Mouse (Mus musculus) central nervous system, embryonic 14 days (tissue): ENCODE measurements around the gene Bak1. TPM values are rescaled to one million over a fixed set of nuclear protein-coding genes. Genes with fewer than 3 reads are reported as not detected.

Experiments used
- polyA plus RNA-seq: library from polyadenylated mRNA; depleted of rRNA; stranded (reverse); fragments of >200 nt; gene quantifications from 2 replicates; pipeline ENCODE4 v1.2.3, GENCODE M21; 2012; rRNA removed

Bak1 gene
- polyA plus RNA-seq = 26.3 and 33.4 TPM in 2 replicates

GRCm38 (mm10) chr17:27028909-27029308 is at the start of gene Bak1:
Bak1 (minus strand) TSS chr17:27029009.

DNA sequence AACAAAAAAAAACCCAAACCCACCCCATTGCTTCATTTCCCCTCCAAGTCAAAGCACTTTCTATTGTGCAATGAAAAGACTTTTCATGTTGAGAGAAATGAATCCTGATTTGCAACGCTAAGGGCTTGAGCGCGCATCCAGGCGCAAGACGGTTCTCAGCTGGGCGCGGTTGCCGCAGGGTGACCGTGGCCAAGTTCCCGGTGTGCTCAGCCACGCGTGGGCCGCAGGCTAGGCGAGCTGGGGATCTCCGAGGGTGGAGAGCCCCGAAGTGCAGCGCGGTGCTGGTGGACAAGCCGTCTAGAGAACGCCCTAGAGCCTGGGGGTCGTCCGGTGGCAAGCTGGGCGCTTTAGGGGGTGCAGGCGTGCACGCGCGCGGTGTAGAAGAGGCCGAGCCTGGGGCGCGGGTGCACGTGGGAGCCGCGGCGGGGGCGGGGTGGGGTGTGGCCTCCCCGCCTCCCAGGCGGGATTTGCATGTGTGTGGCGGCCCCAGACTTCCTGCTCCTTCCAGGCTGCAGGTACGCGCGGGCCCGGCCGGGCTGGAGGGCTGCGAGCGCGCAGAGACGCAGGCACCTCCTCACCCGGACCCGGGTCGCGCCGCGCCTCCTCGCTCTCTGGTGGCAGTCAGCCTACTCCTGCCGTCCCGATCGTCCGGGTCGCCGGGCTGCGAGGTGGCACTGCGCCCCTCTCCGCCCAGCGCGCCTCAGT is 28.2 kb upstream of the Bak1 start, which contains the start of gene Itpr3:
Itpr3 (plus strand) TSS at position 493 of the 705 bp plus-strand sequence.

DNA sequence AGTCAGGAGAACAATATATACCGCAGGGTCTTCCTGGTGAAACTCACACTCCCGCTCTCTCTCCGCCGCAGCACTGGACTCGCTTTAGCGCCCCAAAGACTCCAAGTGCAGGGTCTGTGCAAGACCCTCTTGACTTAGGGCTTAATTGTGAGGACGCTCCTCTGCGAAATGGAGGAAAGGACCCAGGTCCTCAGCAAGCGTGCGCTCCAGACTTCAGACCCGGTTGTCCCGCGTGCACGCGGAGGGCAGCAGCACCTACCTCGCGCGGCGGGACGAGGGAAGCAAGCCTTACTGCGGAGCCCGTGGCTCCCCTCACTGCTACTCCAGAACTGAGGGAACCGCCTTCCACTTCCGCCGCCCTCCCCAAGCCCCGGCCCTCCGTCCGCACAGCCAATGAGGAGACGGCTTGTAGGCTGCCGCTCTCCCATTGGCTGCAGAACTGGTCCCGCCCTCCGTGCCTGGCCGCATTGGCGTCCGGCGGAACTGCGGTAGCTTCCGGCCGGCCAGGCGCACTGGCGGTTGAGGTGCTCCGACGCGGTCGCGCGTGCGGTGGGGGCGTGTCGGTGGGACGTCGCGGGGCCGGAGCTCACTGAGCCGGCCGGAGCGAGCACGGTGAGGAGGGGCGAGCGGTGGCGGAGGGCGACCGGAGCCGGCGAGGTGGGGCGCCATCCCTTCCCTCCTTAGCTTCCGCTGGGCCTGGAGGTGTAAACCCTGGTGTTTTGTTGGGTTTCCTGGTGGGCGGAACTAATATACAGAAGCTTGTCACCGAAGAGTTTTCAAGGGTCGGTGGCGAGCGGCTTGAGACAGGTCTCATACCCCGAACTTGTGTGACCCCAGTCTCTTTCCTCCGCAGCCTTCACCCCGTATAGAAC is 55.9 kb downstream of the Bak1 start, which contains the start of gene Zbtb9:
Zbtb9 (plus strand) TSS at position 465 of the 872 bp plus-strand sequence.

Other genes with a start within 250 kb of the Bak1 start
- gene Bnip1, start 247.9 kb downstream of the Bak1 start, polyA plus RNA-seq = 41.7 and 46.5 TPM in 2 replicates
- gene Nkx2-5, start 184.0 kb downstream of the Bak1 start, polyA plus RNA-seq = 0.08 TPM in 1 of 2 replicates, not detected in the other
- 16.2 and 18.3 TPM in 2 replicates for gene Kifc5b, start 111.9 kb downstream of the Bak1 start, polyA plus RNA-seq
- 51.7 and 59.2 TPM in 2 replicates for gene Phf1, start 96.0 kb downstream of the Bak1 start, polyA plus RNA-seq
- 111 and 114 TPM in 2 replicates for gene Cuta, start 89.4 kb downstream of the Bak1 start, polyA plus RNA-seq
- gene Syngap1, start 87.8 kb downstream of the Bak1 start, polyA plus RNA-seq = 112 and 113 TPM in 2 replicates
- gene Zbtb9, start 55.8 kb downstream of the Bak1 start, polyA plus RNA-seq = 22.9 and 25.2 TPM in 2 replicates
- 2.1 and 4.4 TPM in 2 replicates for gene Itpr3, start 28.3 kb upstream of the Bak1 start, polyA plus RNA-seq
- gene Uqcc2, start 104.9 kb upstream of the Bak1 start, polyA plus RNA-seq = 228 and 249 TPM in 2 replicates
- gene Ip6k3, start 138.8 kb upstream of the Bak1 start, polyA plus RNA-seq = 0.18 and 0.21 TPM in 2 replicates
- 106 and 111 TPM in 2 replicates for gene Lemd2, start 175.5 kb upstream of the Bak1 start, polyA plus RNA-seq